Mouse (Mus musculus): ENCODE data around the gene Izumo4. TPM values are rescaled to one million over a fixed set of nuclear protein-coding genes. Genes with fewer than 3 reads are reported as not detected.

Gene Izumo4
- polyA plus RNA-seq, 1 experiment = 88.2 TPM

GRCm38 (mm10) chr10:80669737-80670485 lies 32.1 kb upstream of the Izumo4 start:
- DNase-seq (ENCODE audit: low spot score) = no peak

- no peak for DNase-seq (ENCODE audit: low spot score)
Observed at GRCm38 (mm10) chr10:80670531-80670930, 31.5 kb upstream of the Izumo4 start.

DNA sequence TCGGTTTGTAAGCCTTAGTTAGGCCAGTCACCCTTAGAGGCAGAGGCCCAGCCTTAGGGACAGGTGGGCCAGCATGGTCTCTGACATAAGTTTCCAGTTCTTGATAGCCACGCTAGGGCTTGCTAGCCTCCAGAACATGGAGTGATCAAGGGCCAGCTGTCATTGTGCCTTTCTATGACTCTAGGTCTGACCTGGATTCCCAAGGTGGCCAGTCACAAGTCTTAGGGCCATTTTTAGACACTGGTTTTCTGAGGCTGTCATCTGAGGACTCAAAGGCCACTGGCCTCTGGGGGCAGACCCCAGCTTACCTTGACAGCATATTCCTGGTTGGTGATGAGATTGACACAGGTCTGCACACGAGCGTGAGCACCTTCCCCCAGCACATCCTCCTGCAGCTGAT lies 30.7 kb upstream of the Izumo4 start:
- DNase-seq (ENCODE audit: low spot score) = no peak

DNA sequence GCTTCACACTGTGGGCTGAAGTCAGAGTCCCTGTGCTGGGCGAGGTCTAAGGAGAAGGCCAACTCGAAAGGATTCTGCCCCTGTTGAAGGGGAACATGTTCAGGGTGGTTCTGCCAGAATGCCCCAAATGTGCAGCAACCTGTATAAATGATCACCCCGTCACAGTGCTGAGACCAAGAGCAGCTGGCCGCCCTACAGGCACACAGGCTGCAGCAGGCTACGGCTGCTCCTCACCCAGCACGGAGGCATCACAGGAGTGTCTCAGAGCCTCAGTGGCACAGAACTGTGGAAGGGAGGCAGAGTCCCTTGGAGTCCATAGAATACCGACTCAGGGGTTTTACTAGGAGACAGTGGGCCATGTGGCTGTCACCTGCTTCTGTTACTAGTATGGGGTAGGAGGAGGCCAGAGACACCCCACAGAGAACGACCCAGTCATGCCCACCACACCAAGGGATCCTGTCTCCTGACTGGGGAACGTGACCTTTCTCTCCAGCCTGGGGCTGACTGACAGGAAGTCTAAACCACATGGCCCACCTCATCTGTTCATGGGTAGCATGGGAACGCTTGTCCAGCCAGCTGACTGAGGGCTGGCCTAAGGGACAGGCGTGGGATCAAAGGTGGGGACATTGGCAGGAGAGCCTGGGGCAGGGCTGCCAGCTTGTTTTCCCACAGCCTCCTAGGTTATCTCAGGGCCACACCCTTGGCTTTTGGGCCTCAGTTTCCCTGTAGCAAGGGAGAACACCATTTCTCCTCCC lies 29.9 kb upstream of the Izumo4 start:
- no peak for DNase-seq (ENCODE audit: low spot score)

DNA sequence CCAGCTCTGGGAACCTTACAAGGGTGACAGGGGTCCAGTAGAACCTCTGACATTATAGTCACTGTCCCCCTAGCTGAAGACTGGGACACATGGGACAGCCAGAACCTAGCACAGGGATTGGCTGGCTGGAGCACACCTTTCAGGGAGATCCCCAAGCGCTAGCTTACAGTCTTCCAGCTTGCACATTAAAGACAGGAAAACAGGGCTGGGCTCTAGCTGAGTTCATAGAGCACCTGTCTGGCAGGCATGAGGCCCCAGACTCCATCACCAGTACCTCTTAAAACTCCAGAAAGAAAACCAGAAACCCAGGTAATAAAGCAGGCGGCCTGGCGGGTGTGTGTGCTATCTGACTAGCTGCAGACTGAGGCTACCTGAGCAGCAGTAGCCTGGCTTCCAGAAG lies 28.3 kb upstream of the Izumo4 start:
- DNase-seq (ENCODE audit: low spot score) = no peak

DNA sequence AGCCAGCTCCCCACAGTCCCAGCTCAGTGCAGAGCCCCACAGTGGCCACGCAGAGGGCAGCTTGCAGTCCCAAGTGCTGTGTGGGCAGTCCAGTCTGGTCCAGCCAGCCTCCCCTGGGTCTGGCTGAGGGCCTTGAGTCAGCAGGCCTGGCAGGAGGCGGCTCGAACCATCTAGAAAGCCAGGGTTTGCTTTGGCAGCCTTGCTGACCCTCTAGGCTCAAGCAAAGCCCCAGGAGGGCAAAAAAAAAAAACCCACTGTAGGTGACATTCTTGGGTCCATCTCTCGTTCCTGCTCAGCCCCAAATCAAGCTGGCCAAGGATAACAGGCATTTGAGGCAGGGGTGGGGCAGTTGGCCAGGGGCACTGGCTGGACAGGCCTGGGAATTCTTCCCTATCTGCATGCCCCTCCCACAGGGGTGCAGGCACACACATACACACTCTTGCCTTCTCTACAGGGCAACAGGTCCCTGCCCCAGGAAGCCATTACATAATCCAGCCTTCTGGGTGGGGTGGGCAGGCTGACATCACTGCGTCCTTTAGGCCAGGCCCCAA lies 27.7 kb upstream of the Izumo4 start:
- no peak for DNase-seq (ENCODE audit: low spot score)

GRCm38 (mm10) chr10:80674851-80675404 lies 27.1 kb upstream of the Izumo4 start:
- no peak for DNase-seq (ENCODE audit: low spot score)

DNA sequence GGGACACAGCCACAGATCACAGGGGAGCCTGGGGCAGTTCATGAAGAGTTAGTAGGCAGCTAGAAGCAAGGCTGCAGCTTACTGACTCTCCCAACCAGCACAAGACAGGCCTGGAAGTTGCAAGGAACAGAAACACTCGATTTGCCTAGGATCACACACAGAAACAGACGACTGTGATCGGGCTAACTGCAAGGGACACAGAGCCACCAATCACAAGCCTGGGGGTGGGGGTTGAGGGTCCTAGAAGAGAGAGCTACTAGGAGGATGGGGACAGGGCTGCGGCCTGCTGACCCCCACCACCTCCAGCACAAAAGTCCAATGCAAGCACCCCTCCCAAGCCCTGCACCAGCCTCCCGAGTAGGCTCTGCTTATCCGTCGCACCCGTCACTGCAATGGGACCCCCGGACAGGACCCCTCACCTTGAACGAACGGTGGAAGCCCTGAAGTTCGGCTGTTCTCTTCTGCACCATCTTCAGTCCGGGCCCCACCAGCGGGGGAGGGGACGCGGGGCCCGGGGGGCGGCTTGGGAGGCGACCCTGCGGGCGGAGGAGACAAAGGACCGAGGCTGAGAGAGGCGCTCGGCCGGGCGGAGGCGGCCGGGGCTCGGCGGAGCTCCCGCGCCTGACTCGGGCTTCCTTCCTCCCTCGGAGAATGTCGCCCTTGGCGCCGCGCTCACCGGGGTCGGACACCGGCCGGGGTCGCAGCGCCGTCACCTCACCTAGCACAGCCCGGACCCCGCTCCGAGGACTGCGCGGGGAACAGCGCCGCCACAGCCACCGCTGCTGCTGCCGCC lies 26.4 kb upstream of the Izumo4 start:
- no peak for DNase-seq (ENCODE audit: low spot score)

DNA sequence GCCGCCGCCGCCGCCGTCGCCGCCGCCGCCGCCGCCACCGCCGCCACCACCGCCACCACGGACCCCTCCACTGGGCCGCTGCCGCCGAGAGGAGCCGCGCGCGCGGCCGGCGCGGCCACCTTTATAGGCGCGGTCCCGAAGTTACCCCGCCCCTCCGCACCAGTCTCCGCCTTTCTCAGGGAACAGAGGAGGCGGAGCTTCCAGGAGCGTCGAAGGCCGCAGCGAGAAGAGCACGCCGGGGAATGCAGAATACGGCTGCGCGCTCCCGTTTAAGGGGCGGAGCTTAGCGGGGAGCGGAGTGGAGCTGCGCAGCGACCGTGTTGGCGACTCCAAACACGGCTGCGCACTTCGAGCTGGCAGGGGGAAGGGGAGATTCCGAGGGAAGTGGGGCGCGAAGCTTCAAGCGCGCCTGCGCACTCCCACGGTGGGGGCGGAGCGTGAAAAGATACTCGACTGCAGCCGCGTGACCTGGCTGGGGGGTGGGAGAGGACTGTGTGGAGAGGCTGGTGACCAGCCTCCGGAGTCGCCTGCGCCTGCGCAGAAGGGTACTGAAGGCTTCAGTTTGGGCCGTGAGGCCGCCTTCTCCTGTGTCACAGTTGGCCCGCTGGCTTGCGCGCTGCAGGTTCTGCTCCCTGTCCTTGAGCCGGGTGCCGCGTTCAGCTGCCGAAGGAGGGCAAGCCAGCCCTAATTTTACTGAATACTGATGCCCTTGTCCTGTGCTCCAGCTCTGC lies 25.6 kb upstream of the Izumo4 start:
- peak; percentile 98 for DNase-seq (ENCODE audit: low spot score)

DNA sequence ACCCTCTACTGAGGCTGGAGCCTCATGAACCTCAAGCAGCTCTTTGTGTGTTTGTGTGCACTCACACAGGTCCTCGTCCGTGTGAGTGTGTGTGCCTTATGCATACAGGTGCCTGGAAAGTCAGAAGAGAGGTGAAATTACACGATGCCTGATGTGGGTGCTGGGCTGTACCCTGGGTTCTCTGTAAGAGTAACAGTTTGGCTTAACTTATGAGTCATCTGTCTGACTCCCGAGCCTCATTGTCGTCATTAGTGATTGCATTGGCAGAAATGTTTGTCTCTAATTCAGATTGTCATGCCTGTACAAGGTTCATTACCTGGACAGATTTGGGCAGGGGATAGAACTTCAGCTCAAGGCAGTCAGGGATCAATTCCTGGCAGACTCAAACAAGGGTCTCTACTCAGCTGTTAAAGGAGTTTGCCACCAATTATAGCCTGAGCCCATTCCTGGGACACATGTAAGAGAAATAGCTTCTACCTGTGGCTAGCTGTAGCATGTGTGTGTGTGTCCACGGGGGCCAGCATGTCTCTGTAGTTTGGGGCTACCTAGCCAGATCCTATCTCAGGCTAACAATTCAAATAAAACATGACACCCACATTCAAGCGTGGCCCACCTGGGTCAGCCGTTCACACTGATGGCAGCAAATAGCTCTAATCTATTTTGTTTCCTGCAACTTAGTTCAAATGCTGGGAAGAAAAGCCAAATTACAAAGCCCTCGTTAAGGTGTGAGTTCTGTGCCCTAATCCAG lies 24.7 kb upstream of the Izumo4 start:
- no peak for DNase-seq (ENCODE audit: low spot score)

DNA sequence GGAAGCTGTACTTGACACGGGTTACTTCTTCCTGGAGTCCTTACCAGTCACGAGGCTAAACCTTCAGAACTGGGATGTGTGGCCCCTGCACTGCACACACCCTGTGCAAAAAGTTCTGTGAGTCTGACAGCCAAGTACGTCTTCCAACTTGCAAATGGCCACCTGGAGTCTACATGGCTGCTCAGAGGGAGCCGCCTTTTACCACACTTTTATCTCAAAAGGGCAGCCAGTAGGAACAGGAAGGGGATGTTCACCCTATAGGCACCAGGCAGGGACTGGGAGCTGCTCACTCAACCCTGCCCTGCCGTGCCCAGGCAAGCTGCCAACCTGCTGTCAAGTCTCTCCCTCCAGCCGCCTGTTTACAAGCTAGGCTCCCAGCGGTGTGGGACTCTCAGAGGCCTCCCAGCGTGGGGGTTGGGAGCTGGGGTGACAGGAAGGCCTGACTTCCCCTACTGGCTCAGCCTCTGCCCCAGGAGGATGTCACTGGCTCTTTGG lies 24.0 kb upstream of the Izumo4 start, which contains the start of gene Mknk2:
Mknk2 (minus strand) TSS at position 171 of the 495 bp plus-strand sequence.
- DNase-seq (ENCODE audit: low spot score) = peak; percentile 87

DNA sequence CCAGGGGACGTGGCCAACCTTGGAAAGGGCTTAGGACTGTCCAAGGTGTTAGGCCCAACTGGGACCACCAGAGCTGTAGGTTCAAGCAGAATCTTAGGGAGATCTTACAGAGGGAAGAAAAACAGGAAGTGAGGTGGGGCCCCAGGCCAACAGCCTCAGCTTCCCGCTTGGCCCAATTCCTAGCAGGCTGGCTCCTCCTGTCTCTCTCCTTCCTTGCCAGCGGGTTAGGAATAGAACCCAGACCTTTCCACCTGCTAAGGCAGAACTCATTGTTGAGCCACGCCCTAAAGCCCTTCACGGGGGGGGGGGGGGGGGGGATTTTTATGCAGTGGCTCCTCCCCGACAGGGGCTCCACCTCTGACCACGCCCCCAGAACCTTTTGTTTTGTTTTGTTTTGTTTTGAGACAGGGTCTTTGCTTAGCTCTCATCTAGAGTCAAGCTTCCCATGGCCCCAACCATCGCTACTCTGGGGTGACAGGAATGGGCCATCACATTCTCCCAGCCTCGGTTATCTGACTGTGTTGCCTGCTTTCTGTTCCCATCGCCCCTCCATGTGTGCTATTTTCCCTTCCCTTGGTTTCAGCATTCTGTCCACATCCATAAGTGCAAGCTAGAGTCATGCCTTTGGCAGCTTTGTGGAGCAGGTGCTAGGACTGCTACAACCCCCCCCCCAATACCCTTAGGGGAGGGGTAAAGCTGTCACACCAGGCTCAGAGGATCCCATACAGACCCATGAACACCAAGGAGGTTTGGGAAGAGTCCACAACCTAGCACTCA lies 23.2 kb upstream of the Izumo4 start:
- DNase-seq (ENCODE audit: low spot score) = no peak

DNA sequence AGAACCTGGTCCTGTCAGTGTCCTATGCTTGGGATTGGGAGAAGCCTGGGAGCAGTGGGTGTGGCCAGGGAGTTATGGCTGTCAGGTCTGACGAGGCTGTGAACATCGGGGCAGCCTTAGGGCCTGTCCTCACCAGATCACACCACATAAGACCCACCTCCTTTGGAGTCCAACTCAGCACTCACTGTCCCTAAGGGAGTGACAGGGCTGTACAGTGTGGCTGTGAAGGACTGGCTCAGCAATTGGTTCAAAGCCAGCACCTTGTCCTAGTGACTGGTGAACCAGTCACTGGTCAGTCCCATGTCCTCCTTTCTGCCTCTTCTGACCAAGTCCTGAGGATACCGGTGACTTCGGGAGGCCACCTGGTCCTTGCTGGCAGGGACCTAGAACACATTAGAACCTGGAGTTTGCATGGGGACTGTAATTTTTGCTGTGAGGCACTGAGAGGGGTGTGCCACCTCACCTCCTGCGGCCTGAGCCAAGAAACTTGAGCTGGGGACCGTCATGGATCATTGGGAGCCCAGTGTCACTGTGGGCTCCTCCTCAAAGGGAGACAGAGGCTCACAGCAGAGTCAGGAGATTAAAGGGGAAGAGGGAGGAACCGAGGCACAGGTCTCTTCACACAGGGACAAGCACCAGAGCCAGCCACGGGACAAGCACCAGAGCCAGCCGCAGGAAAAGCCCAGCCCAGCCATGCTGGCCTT lies 22.3 kb upstream of the Izumo4 start:
- no peak for DNase-seq (ENCODE audit: low spot score)

DNA sequence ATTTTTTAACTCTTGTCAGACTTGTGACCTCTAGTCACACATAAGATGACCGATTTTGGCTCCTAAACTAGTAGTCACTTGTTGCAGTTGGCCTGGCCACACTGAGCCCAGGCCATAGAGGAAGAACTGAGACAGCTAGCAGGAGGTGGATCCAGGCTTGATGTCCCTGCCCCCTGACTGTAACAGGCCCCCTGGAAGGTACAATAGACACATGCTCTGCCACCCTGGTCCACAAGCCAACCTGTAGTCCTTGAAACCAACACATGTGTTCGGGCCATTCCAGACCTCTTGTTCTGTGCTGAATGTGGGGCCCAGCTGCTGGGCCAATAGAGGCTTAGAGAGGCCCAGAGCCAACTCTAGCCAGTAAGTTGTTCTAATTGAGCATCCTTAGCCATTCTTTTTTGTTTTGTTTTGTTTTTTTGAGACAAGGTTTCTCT lies 21.7 kb upstream of the Izumo4 start:
- DNase-seq (ENCODE audit: low spot score) = no peak

- DNase-seq (ENCODE audit: low spot score) = no peak
Observed at GRCm38 (mm10) chr10:80682003-80682402, 20.0 kb upstream of the Izumo4 start.

GRCm38 (mm10) chr10:80683647-80684046 lies 18.3 kb upstream of the Izumo4 start:
- no peak for DNase-seq (ENCODE audit: low spot score)

- no peak for DNase-seq (ENCODE audit: low spot score)
Observed at GRCm38 (mm10) chr10:80684214-80684613, 17.8 kb upstream of the Izumo4 start.

- no peak for DNase-seq (ENCODE audit: low spot score)
Observed at GRCm38 (mm10) chr10:80684984-80685383, 17.0 kb upstream of the Izumo4 start.

- no peak for DNase-seq (ENCODE audit: low spot score)
Observed at GRCm38 (mm10) chr10:80686617-80687016, 15.4 kb upstream of the Izumo4 start.

Measured in urinary bladder, adult 2 months (tissue).